Mouse (Mus musculus) olfactory bulb, adult 2 months (tissue): ENCODE measurements at regions not wholly inside any gene's neighbourhood (a gene's known extent, or its start where the extent isn't known, plus 50 kb on each side); places are given as distances from the start of the nearest gene placed in this dataset.

ENCODE experiments used
- CTCF ChIP-seq: fragments of 200-500 bp; IDR thresholded peaks from 2 replicates; pipeline ENCODE4 v1.5.1; 2012; ENCODE audit warnings: low read depth, mild to moderate bottlenecking, low read length, moderate library complexity; ENCODE audit not compliant: insufficient read depth
- POLR2A ChIP-seq: fragments of 200-500 bp; IDR thresholded peaks from 2 replicates; pipeline ENCODE4 v1.6.1; 2012; ENCODE audit warnings: mild to moderate bottlenecking, low read depth, low read length, moderate library complexity; ENCODE audit not compliant: insufficient read depth

DNA sequence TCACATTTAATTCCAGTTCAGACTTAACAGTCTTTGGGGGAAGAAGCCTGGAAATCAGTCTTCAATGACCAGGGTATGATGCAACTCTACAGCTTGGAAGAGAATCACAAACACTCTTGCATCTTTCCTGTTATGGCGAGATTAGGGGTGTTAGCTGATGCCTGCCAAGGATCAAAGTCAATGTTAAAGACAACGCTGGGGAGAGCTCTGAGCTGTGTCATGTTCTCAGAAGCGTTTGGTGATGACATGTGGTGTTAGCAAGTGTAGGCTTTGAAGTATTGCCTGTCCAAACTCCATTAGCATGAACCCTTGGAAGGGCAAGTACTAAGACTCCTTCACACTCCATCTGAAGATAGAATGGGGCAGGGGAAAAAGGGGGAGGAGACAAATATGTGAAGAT is 187.7 kb upstream of the 1700056E22Rik start:
- no peak for TF ChIP-seq POLR2A
- no peak for TF ChIP-seq CTCF
